Mouse (Mus musculus): ENCODE results near the gene Gm8369. TPM values are rescaled to one million over a fixed set of nuclear protein-coding genes. Genes with fewer than 3 reads are reported as not detected.
"Not testable (repeated sequence)": the region's sequence is repeated elsewhere in the genome, so short reads cannot be mapped to it uniquely, and the experiment has no call there.

The Gm8369 gene
- polyA plus RNA-seq, 3 experiments from 2014 or later, result 382 to 635 (median 544) TPM

DNA sequence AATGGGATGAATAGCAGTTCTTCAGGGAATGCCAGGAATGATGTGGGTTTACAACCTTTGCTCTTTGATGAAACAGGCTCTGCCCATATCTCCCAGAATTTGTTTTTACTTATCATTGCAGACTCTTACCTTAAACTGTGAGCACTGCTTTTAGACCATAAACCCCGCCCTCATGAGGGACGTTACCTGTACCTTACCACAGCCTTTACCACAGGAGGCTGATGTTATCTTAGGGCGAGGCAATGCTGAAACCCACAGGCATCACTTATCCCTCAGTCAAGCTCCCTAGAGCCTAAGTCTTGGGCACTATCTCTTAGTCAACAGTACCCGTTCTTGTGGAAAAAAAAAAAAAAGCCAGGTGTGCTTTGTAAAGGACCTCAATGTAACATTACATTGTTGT lies 31.1 kb downstream of the Gm8369 start:
- ATAC-seq, result peak; percentile 60

- not testable (repeated sequence) for ATAC-seq
These were observed 31.6 kb downstream of the Gm8369 start for GRCm38 (mm10) chr19:11517373-11517772.

- peak; percentile 39 for ATAC-seq
These were observed 32.6 kb downstream of the Gm8369 start for GRCm38 (mm10) chr19:11518356-11518755.

- no peak for ATAC-seq
These were observed 34.4 kb downstream of the Gm8369 start for GRCm38 (mm10) chr19:11520146-11520545.

DNA sequence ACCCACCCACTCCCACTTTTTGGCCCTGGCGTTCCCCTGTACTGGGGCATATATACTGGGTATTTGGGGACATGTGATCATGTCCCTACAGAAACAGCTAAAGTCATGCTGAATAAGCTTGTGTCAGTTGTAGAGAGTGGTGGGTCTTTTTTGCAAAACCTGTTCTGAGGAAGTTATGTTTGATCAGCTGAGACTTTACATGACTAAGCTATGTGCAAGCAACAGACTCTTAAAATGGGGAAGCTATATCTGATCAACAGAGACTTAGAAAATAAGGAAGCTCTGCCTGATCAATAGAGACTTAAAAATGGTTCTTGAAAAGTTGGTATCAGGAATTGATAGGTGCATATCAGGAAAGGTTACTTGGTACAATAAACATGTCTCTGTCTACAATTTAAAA lies 47.7 kb downstream of the Gm8369 start:
- no peak for ATAC-seq

GRCm38 (mm10) chr19:11533888-11534445 lies 48.2 kb downstream of the Gm8369 start:
- ATAC-seq, result peak; percentile 38

DNA sequence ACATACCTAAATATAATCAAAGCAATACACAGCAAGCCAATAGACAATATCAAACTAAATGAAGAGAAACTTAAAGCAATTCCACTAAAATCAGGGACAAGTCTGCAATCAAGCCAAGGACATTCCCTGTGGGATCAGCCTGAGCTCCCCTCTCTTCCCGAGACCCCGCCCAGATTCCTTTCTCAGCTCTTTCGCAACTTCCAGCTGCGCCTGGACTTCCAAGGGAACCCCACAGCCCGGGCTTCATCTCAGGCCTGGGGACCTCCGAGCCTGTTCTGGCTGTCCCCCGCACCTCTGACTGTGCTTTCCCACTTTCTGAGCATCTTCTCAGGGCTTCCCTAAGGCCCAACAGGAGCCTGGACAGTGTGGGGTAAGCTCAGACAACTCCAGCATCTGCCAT lies 50.9 kb downstream of the Gm8369 start, which contains the start of gene Ms4a4d:
TSS of gene Ms4a4d (plus strand) at position 209 of the 400 bp plus-strand sequence.
- no peak for ATAC-seq

DNA sequence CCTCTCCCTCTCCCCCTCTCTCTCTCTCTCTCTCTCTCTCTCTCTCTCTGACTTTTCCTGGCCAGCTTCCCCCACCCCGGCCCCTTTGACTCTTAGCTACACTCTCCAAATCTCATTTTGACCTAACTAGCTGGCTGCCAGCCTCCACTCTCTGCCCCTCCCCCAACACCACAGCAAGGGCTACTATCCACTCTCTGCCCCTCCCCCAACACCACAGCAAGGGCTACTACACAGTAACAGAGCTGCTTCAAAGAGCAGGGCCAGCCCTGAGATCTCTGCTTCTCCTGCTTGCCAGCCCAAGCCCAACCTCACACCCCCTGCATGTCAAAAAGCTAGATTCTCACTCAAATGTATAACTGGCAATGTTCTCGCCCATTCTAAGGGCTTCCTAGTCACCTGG lies 51.6 kb downstream of the Gm8369 start:
- no peak for ATAC-seq

DNA sequence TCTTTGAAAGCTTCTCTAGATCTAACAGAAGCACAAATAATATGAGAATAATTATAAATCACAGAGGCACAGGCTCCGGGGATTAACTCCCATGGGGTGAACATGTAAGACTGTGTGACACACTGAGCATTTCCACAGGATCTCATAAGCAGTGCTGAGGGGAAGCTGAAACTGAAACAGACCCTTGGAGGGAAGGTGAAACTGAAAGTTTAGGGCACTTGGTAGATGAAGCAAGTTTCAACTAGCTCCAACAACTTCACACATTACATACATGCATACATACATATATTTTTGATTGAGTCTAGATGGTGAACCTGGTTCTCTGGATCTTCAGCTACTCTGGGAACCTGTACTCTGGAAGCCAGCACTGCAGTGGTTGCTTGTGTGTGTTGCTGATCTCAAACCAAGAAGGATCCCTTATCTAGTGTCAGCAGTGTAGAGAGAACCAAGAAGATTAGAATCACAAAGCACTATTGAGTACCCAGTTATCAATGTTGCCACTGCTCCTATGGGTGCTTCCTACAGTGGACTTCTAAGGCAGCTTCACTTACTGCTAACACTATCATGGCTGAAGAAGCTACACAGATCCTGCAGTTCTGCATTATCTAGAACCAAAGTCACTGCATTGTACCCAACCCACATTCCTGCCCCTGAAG lies 54.6 kb downstream of the Gm8369 start:
- peak; percentile 95 for ATAC-seq

GRCm38 (mm10) chr19:11544383-11544782 lies 58.6 kb downstream of the Gm8369 start:
- peak; percentile 51 for ATAC-seq

DNA sequence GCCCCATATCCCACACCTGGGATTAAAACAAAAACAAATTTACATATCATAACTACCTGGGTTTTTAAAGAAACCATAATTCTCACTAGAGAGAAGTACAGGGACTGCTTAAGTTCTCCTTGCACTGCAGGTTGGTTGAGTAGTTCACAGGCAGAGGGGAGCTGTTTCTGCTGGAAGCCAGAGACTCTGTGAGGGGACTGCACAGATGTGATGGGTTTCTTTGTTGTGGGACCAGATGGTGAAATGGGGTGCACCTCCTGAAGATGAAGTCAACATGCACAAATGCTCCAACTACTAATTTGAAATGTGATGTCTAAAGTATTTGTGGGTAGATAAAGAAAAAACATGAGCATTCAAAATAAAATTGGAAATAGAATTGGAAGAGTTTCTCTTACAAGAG lies 62.2 kb downstream of the Gm8369 start:
- no peak for ATAC-seq

DNA sequence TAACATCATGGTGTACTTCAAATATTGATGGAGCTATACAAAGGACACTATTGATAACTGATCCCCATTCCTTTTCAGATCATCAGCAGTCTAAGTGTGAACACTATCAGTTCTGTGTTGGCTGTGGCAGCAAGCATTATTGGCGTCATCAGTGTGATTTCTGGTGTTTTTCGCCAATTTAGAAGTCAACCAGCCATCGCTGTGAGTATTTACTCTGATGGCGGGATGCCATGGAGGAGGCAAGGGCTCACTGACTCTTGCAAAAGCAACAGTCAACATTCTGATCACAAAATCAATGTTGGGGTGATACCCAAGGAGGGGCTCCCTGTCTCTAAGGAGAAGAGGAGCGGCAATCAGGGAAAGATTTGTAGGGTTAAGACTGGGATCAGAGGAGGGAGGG lies 69.0 kb downstream of the Gm8369 start:
- no peak for ATAC-seq

DNA sequence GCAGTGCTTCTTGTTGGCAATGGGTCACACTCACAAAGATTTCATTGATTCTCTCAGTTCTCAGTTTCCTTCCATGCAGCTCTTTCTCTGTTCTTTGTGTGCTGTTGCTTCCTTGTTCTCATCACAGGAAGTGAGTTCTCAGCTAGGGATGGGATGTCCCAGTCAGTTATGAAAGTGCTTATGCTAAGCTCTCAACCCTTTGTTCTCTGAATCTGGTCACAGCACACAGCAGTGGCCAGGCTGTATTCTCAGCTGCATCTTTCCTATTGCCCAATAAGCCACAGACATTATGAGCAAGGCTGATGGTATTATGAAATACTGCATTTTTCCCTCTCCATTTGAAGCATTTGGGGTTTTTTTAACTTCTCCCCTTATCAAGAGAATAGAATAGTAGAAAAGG lies 73.8 kb downstream of the Gm8369 start:
- ATAC-seq, result peak; percentile 83

Other genes with a start within 250 kb of the Gm8369 start
- 10 to 100 TPM in 1 of 3 experiments, 1 to 10 TPM in 1, under 1 TPM in 1; 0.94 to 10.9 (median 6.5) TPM for gene Ms4a1, start 219.7 kb upstream of the Gm8369 start, polyA plus RNA-seq (2017; shearing (Covaris generic))
- gene Ms4a5, start 202.1 kb upstream of the Gm8369 start, polyA plus RNA-seq (2017; shearing (Covaris generic)), result not detected
- gene Ms4a14, start 171.5 kb upstream of the Gm8369 start, polyA plus RNA-seq (2017; shearing (Covaris generic)), result not detected
- gene Ms4a7, start 149.8 kb upstream of the Gm8369 start, polyA plus RNA-seq (2017; shearing (Covaris generic)), result under 1 TPM in 1 of 3 experiments, not detected in 2; 0.68 TPM
- gene Ms4a4a, start 110.4 kb upstream of the Gm8369 start, polyA plus RNA-seq (2017; shearing (Covaris generic)), result 1 to 10 TPM in 2 of 3 experiments, not detected in 1; 1.2 to 3.9 TPM
- 10 to 100 TPM; 37.0 to 78.1 (median 53.9) TPM for gene Ms4a4c, start 81.2 kb upstream of the Gm8369 start, polyA plus RNA-seq (2017; shearing (Covaris generic))
- gene Ms4a4b, start 42.4 kb upstream of the Gm8369 start, polyA plus RNA-seq (2017; shearing (Covaris generic)), result 1,000 to 10,000 TPM; 2,395 to 2,899 (median 2,705) TPM
- 10 to 100 TPM; 17.0 to 36.7 (median 21.0) TPM for gene Ms4a6c, start 16.6 kb upstream of the Gm8369 start, polyA plus RNA-seq (2017; shearing (Covaris generic))
- gene Ms4a6b, start 30.6 kb downstream of the Gm8369 start, polyA plus RNA-seq (2017; shearing (Covaris generic)), result 1,000 to 10,000 TPM; 1,170 to 1,320 (median 1,200) TPM
- gene Ms4a4d, start 50.9 kb downstream of the Gm8369 start, polyA plus RNA-seq (2017; shearing (Covaris generic)), result 1 to 10 TPM; 2.1 to 5.3 (median 3.7) TPM
- 10 to 100 TPM; 17.3 to 36.2 (median 20.1) TPM for gene Ms4a6d, start 118.9 kb downstream of the Gm8369 start, polyA plus RNA-seq (2017; shearing (Covaris generic))
- gene Ms4a2, start 137.8 kb downstream of the Gm8369 start, polyA plus RNA-seq (2017; shearing (Covaris generic)), result under 1 TPM in 1 of 3 experiments, not detected in 2; 0.26 TPM
- gene Ms4a3, start 154.9 kb downstream of the Gm8369 start, polyA plus RNA-seq (2017; shearing (Covaris generic)), result not detected
- not detected for gene Oosp2, start 174.6 kb downstream of the Gm8369 start, polyA plus RNA-seq (2017; shearing (Covaris generic))
- gene Oosp1, start 205.2 kb downstream of the Gm8369 start, polyA plus RNA-seq (2017; shearing (Covaris generic)), result not detected
- gene Oosp3, start 211.1 kb downstream of the Gm8369 start, polyA plus RNA-seq (2017; shearing (Covaris generic)), result not detected